Mouse (Mus musculus) kidney, embryonic 15.5 days (tissue): Measurements from ENCODE around the gene Zfp568. TPM values are rescaled to one million over a fixed set of nuclear protein-coding genes. Genes with fewer than 3 reads are reported as not detected.
"Not testable (repeated sequence)": the region's sequence is repeated elsewhere in the genome, so short reads cannot be mapped to it uniquely, and the experiment has no call there.

Experiments
- ATAC-seq: fragments of 200-750 bp; cut with Nextera tagmentation; replicated peaks from 2 replicates; pipeline ENCODE4 v1.8.0; 2017; ENCODE audit warnings: moderate TSS enrichment; ENCODE audit not compliant: low FRiP score
- H3K27ac ChIP-seq: fragments of 300-500 bp; sonication (generic); 2 replicates; pipeline ENCODE4 v1.5.1; 2015; ENCODE audit warnings: mild to moderate bottlenecking, inconsistent platforms
- H3K27me3 ChIP-seq: fragments of 300-500 bp; sonication (generic); 2 replicates; pipeline ENCODE4 v1.6.1; 2015; ENCODE audit warnings: inconsistent platforms
- H3K36me3 ChIP-seq: fragments of 300-500 bp; sonication (generic); 2 replicates; pipeline ENCODE4 v1.6.1; 2015; ENCODE audit warnings: inconsistent platforms
- H3K4me1 ChIP-seq: fragments of 300-500 bp; sonication (generic); 2 replicates; pipeline ENCODE4 v1.6.1; 2015; ENCODE audit warnings: inconsistent platforms
- H3K4me2 ChIP-seq: fragments of 300-500 bp; sonication (generic); 2 replicates; pipeline ENCODE4 v1.6.1; 2015; ENCODE audit warnings: moderate library complexity, mild to moderate bottlenecking, inconsistent platforms
- H3K4me3 ChIP-seq: fragments of 300-500 bp; sonication (generic); replicated peaks from 2 replicates; pipeline ENCODE4 v1.5.1; 2015; ENCODE audit warnings: mild to moderate bottlenecking, inconsistent platforms
- H3K9ac ChIP-seq: fragments of 300-500 bp; sonication (generic); 2 replicates; pipeline ENCODE4 v1.6.1; 2015; ENCODE audit warnings: mild to moderate bottlenecking, inconsistent platforms
- H3K9me3 ChIP-seq: fragments of 300-500 bp; sonication (generic); replicated peaks from 2 replicates; pipeline ENCODE4 v1.6.1; 2016; ENCODE audit warnings: inconsistent platforms
- WGBS: fragments of 180-500 bp; shearing (Covaris S2); methylation state at CpG from one replicate; pipeline ENCODE4 v1.1.7; 2015; ENCODE audit warnings: mixed read lengths; 5-methylcytosine and 5-hydroxymethylcytosine counted together
- polyA plus RNA-seq: library from polyadenylated mRNA; unstranded; fragments of >200 nt; fragmentation: Nextera tagmentation; extraction: Ambion mirVana; gene quantifications from 2 replicates; pipeline ENCODE4 v1.2.1, GENCODE M21; 2015

The Zfp568 gene
- polyA plus RNA-seq, 1 experiment from 2014 or later: 19.5 TPM

- not testable (repeated sequence) for H3K27ac ChIP-seq, H3K4me1 ChIP-seq, H3K27me3 ChIP-seq, H3K9me3 ChIP-seq, ATAC-seq, H3K9ac ChIP-seq, H3K4me3 ChIP-seq, H3K36me3 ChIP-seq, H3K4me2 ChIP-seq
- 53% methylated on average over 37 of the region's 39 CpGs for WGBS
Observed at GRCm38 (mm10) chr7:29965115-29965810, 18.5 kb upstream of the Zfp568 start.

- no peak overlapping the region for H3K9ac ChIP-seq
- 87% methylated on average over 9 of the region's 9 CpGs for WGBS
- H3K27ac ChIP-seq: no peak overlapping the region
- H3K4me3 ChIP-seq: no peak overlapping the region
- H3K4me2 ChIP-seq: no peak overlapping the region
- no peaks in the 10 kb centered on the region for H3K9me3 ChIP-seq
- ATAC-seq: no peak
- H3K36me3 ChIP-seq: no peaks in the 10 kb centered on the region
- H3K27me3 ChIP-seq: no peaks in the 10 kb centered on the region
- H3K4me1 ChIP-seq: no peaks in the 10 kb centered on the region
Observed at GRCm38 (mm10) chr7:29970686-29971085, 13.1 kb upstream of the Zfp568 start.

- no peak overlapping the region for H3K27ac ChIP-seq
- H3K27me3 ChIP-seq: no peaks in the 10 kb centered on the region
- H3K9me3 ChIP-seq: no peaks in the 10 kb centered on the region
- WGBS: 83% methylated on average over 1 of the region's 1 CpGs
- H3K36me3 ChIP-seq: peaks cover 4% of the 10 kb centered on the region
- peaks cover 30% of the 10 kb centered on the region for H3K4me1 ChIP-seq
- H3K9ac ChIP-seq: no peak overlapping the region
- H3K4me2 ChIP-seq: no peak overlapping the region
- no peak overlapping the region for H3K4me3 ChIP-seq
- ATAC-seq: no peak
Observed at GRCm38 (mm10) chr7:29980761-29981160, 3.0 kb upstream of the Zfp568 start.

- Histone ChIP-seq H3K27me3 (no peaks in the 10 kb centered on the region), H3K4me2 (0 out of 2 replicates have a peak overlapping the region, but pooled peaks have one; percentile 14), H3K4me3 (no peak overlapping the region), H3K9ac (no peak overlapping the region), H3K36me3 (peaks cover 11% of the 10 kb centered on the region), H3K4me1 (peaks cover 31% of the 10 kb centered on the region), H3K27ac (no peak overlapping the region), H3K9me3 (no peaks in the 10 kb centered on the region)
- no peak for ATAC-seq
- 49% methylated on average over 5 of the region's 5 CpGs for WGBS
Observed at GRCm38 (mm10) chr7:29981455-29981854, 2.3 kb upstream of the Zfp568 start.

GRCm38 (mm10) chr7:29981860-29982259 lies 1.9 kb upstream of the Zfp568 start:
- WGBS: 90% methylated on average over 3 of the region's 3 CpGs
- Histone ChIP-seq H3K4me3 (no peak overlapping the region), H3K27me3 (no peaks in the 10 kb centered on the region), H3K4me2 (peak overlapping the region; percentile 14; the same call in 1 of the 2 replicates), H3K9ac (no peak overlapping the region), H3K4me1 (peaks cover 31% of the 10 kb centered on the region), H3K27ac (no peak overlapping the region), H3K36me3 (peaks cover 12% of the 10 kb centered on the region), H3K9me3 (no peaks in the 10 kb centered on the region)
- ATAC-seq: no peak

GRCm38 (mm10) chr7:29982341-29982740 lies 1.4 kb upstream of the Zfp568 start:
- Histone ChIP-seq H3K27me3 (no peaks in the 10 kb centered on the region), H3K27ac (0 out of 2 replicates have a peak overlapping the region, but pooled peaks have one; percentile 1), H3K4me1 (peaks cover 31% of the 10 kb centered on the region), H3K4me2 (peak overlapping the region; percentile 70), H3K4me3 (0 out of 2 replicates have a peak overlapping the region, but pooled peaks have one; percentile 72), H3K9me3 (no peaks in the 10 kb centered on the region), H3K36me3 (peaks cover 17% of the 10 kb centered on the region), H3K9ac (no peak overlapping the region)
- no peak for ATAC-seq
- WGBS: 79% methylated on average over 4 of the region's 4 CpGs

GRCm38 (mm10) chr7:29982931-29983330 lies 824 bp upstream of the Zfp568 start:
- peak overlapping the region; percentile 97 for H3K27ac ChIP-seq
- peak overlapping the region; percentile 70 for H3K4me2 ChIP-seq
- H3K4me1 ChIP-seq: peaks cover 31% of the 10 kb centered on the region
- H3K9ac ChIP-seq: peak overlapping the region; percentile 66
- H3K27me3 ChIP-seq: no peaks in the 10 kb centered on the region
- peak; percentile 5; the same call in 1 of the 2 replicates for ATAC-seq
- H3K4me3 ChIP-seq: peak overlapping the region; percentile 72
- H3K36me3 ChIP-seq: peaks cover 23% of the 10 kb centered on the region
- no peaks in the 10 kb centered on the region for H3K9me3 ChIP-seq
- WGBS: 15% methylated on average over 6 of the region's 6 CpGs

- Histone ChIP-seq H3K4me1 (peaks cover 31% of the 10 kb centered on the region), H3K27ac (peak overlapping the region; percentile 97), H3K36me3 (peaks cover 27% of the 10 kb centered on the region), H3K4me3 (peak overlapping the region; percentile 72), H3K9ac (peak overlapping the region; percentile 66), H3K4me2 (peak overlapping the region; percentile 70), H3K27me3 (no peaks in the 10 kb centered on the region), H3K9me3 (no peaks in the 10 kb centered on the region)
- WGBS: 0% methylated on average over 8 of the region's 8 CpGs
- no peak for ATAC-seq
Observed at GRCm38 (mm10) chr7:29983340-29983689, 440 bp upstream of the Zfp568 start.

GRCm38 (mm10) chr7:29986101-29986500 lies 2.3 kb downstream of the Zfp568 start:
- H3K4me1 ChIP-seq: peaks cover 27% of the 10 kb centered on the region
- H3K27me3 ChIP-seq: no peaks in the 10 kb centered on the region
- WGBS: 87% methylated on average over 8 of the region's 8 CpGs
- no peak overlapping the region for H3K4me3 ChIP-seq
- H3K9me3 ChIP-seq: no peaks in the 10 kb centered on the region
- H3K27ac ChIP-seq: no peak overlapping the region
- H3K4me2 ChIP-seq: no peak overlapping the region
- H3K9ac ChIP-seq: no peak overlapping the region
- ATAC-seq: no peak
- H3K36me3 ChIP-seq: peaks cover 48% of the 10 kb centered on the region

- H3K9ac ChIP-seq: no peak overlapping the region
- WGBS: 93% methylated on average over 5 of the region's 5 CpGs
- no peaks in the 10 kb centered on the region for H3K27me3 ChIP-seq
- H3K27ac ChIP-seq: no peak overlapping the region
- H3K9me3 ChIP-seq: no peaks in the 10 kb centered on the region
- peaks cover 21% of the 10 kb centered on the region for H3K4me1 ChIP-seq
- peaks cover 61% of the 10 kb centered on the region for H3K36me3 ChIP-seq
- H3K4me3 ChIP-seq: no peak overlapping the region
- H3K4me2 ChIP-seq: no peak overlapping the region
- no peak for ATAC-seq
Observed at GRCm38 (mm10) chr7:29987551-29987950, 3.8 kb downstream of the Zfp568 start.

GRCm38 (mm10) chr7:29989031-29989430 lies 5.3 kb downstream of the Zfp568 start:
- no peaks in the 10 kb centered on the region for H3K27me3 ChIP-seq
- no peaks in the 10 kb centered on the region for H3K9me3 ChIP-seq
- 89% methylated on average over 11 of the region's 11 CpGs for WGBS
- peaks cover 72% of the 10 kb centered on the region for H3K36me3 ChIP-seq
- peaks cover 14% of the 10 kb centered on the region for H3K4me1 ChIP-seq
- no peak overlapping the region for H3K4me3 ChIP-seq
- ATAC-seq: no peak
- H3K4me2 ChIP-seq: no peak overlapping the region
- H3K27ac ChIP-seq: no peak overlapping the region
- no peak overlapping the region for H3K9ac ChIP-seq

- Histone ChIP-seq H3K27me3 (no peaks in the 10 kb centered on the region), H3K4me3 (no peak overlapping the region), H3K36me3 (peaks cover 86% of the 10 kb centered on the region), H3K9me3 (no peaks in the 10 kb centered on the region), H3K9ac (no peak overlapping the region), H3K4me2 (no peak overlapping the region), H3K4me1 (no peaks in the 10 kb centered on the region), H3K27ac (no peak overlapping the region)
- WGBS: 93% methylated on average over 8 of the region's 8 CpGs
- no peak for ATAC-seq
Observed at GRCm38 (mm10) chr7:29992698-29993097, 8.9 kb downstream of the Zfp568 start.

GRCm38 (mm10) chr7:29993340-29993739 lies 9.6 kb downstream of the Zfp568 start:
- 95% methylated on average over 9 of the region's 9 CpGs for WGBS
- peaks cover 87% of the 10 kb centered on the region for H3K36me3 ChIP-seq
- ATAC-seq: no peak
- no peak overlapping the region for H3K4me2 ChIP-seq
- H3K27me3 ChIP-seq: no peaks in the 10 kb centered on the region
- H3K9ac ChIP-seq: no peak overlapping the region
- H3K27ac ChIP-seq: no peak overlapping the region
- H3K4me3 ChIP-seq: no peak overlapping the region
- H3K4me1 ChIP-seq: no peaks in the 10 kb centered on the region
- H3K9me3 ChIP-seq: no peaks in the 10 kb centered on the region
